Mouse (Mus musculus) MEL (cell line): ENCODE data around the gene Tmem86b. TPM values are rescaled to one million over a fixed set of nuclear protein-coding genes. Genes with fewer than 3 reads are reported as not detected.

Source experiments
- DNase-seq: peaks from one replicate; pipeline ENCODE4 v3.0.0; 2011; ENCODE audit warnings: low read depth, low spot score
- H3K27ac ChIP-seq: 2 replicates; pipeline ENCODE4 v1.5.1; 2012; ENCODE audit warnings: low read depth, mild to moderate bottlenecking, control low read depth, low read length, moderate library complexity; ENCODE audit not compliant: control insufficient read depth
- H3K27me3 ChIP-seq, 2 experiments: fragments of 150-350 bp in 1 of 2; sonication (generic) in 1 of 2; 2 replicates each; pipeline ENCODE4 v1.6.1; 2012; ENCODE audit warnings: low read length in 2 of 2, mild to moderate bottlenecking in 2 of 2, improper control_type of control experiment in 1 of 2, moderate library complexity in 1 of 2; ENCODE audit not compliant: insufficient read depth in 2 of 2, control insufficient read depth in 1 of 2
- H3K36me3 ChIP-seq, 2 experiments: 2 replicates each; pipeline ENCODE4 v1.6.1; 2012 to 2014; ENCODE audit warnings: low read length in 2 of 2, improper control_type of control experiment in 1 of 2, inconsistent platforms in 1 of 2, mild to moderate bottlenecking in 1 of 2; ENCODE audit not compliant: insufficient read depth in 2 of 2, control insufficient read depth in 1 of 2
- H3K4me1 ChIP-seq, 2 experiments: fragments of 150-350 bp in 1 of 2; sonication (generic) in 1 of 2; 2 replicates each; pipeline ENCODE4 v1.6.1; 2012; ENCODE audit warnings: low read length in 2 of 2, improper control_type of control experiment in 1 of 2, mild to moderate bottlenecking in 1 of 2; ENCODE audit not compliant: insufficient read depth in 2 of 2, control insufficient read depth in 1 of 2
- H3K4me3 ChIP-seq, 2 experiments: fragments of 150-350 bp in 1 of 2; sonication (generic) in 1 of 2; 2 replicates each; pipeline ENCODE4 v1.5.1; 2012; ENCODE audit warnings: low read depth in 2 of 2, low read length in 2 of 2, mild to moderate bottlenecking in 2 of 2, moderate library complexity in 2 of 2, control low read depth in 1 of 2, improper control_type of control experiment in 1 of 2; ENCODE audit not compliant: control insufficient read depth in 1 of 2, insufficient read depth in 1 of 2
- H3K79me2 ChIP-seq: 2 replicates; pipeline ENCODE4 v1.6.1; 2012; ENCODE audit warnings: mild to moderate bottlenecking, low read length, moderate library complexity; ENCODE audit not compliant: control insufficient read depth, poor library complexity, insufficient read depth
- H3K9ac ChIP-seq: 2 replicates; pipeline ENCODE4 v1.6.1; 2012; ENCODE audit warnings: low read depth, mild to moderate bottlenecking, control low read depth, low read length, moderate library complexity; ENCODE audit not compliant: control insufficient read depth, poor library complexity, severe bottlenecking
- H3K9me3 ChIP-seq: fragments of 150-350 bp; sonication (generic); replicated peaks from 2 replicates; pipeline ENCODE4 v1.6.1; 2012; ENCODE audit warnings: mild to moderate bottlenecking, low read length, improper control_type of control experiment, moderate library complexity; ENCODE audit not compliant: insufficient read depth
- CHD1 ChIP-seq: IDR thresholded peaks from 2 replicates; pipeline ENCODE4 v1.6.1; 2012; ENCODE audit warnings: low read depth, mild to moderate bottlenecking, inconsistent platforms, low read length, improper control_type of control experiment
- CHD2 ChIP-seq: IDR thresholded peaks from 2 replicates; pipeline ENCODE4 v1.6.1; 2011; ENCODE audit warnings: low read length, improper control_type of control experiment
- GABPA ChIP-seq: IDR thresholded peaks from 2 replicates; pipeline ENCODE4 v1.6.1; 2012; ENCODE audit warnings: low read depth, mild to moderate bottlenecking, inconsistent platforms, low read length, improper control_type of control experiment, moderate library complexity
- JUND ChIP-seq: IDR thresholded peaks from 2 replicates; pipeline ENCODE4 v1.6.1; 2011; ENCODE audit warnings: low read depth, mild to moderate bottlenecking, improper control_type of control experiment, low read length
- MAFK ChIP-seq: IDR thresholded peaks from 2 replicates; pipeline ENCODE4 v1.6.1; 2011; ENCODE audit warnings: low read depth, mild to moderate bottlenecking, low read length, improper control_type of control experiment, borderline replicate concordance
- MAX ChIP-seq: IDR thresholded peaks from 2 replicates; pipeline ENCODE4 v1.6.1; 2011; ENCODE audit warnings: low read length, improper control_type of control experiment
- MAZ ChIP-seq: IDR thresholded peaks from 2 replicates; pipeline ENCODE4 v1.6.1; 2012; ENCODE audit warnings: low read depth, mild to moderate bottlenecking, inconsistent platforms, low read length, improper control_type of control experiment
- MEF2A ChIP-seq: IDR thresholded peaks from 2 replicates; pipeline ENCODE4 v1.6.1; 2014; ENCODE audit warnings: low read depth, mild to moderate bottlenecking, inconsistent platforms, low read length, improper control_type of control experiment; ENCODE audit not compliant: poor library complexity, insufficient replicate concordance, severe bottlenecking; ENCODE audit errors: extremely low read depth
- MXI1 ChIP-seq: IDR thresholded peaks from 2 replicates; pipeline ENCODE4 v1.6.1; 2011; ENCODE audit warnings: mild to moderate bottlenecking, low read depth, low read length, improper control_type of control experiment
- MYB ChIP-seq: IDR thresholded peaks from 2 replicates; pipeline ENCODE4 v1.6.1; 2011; ENCODE audit warnings: mild to moderate bottlenecking, low read depth, low read length, improper control_type of control experiment
- MYC ChIP-seq: IDR thresholded peaks from 2 replicates; pipeline ENCODE4 v1.6.1; 2011; ENCODE audit warnings: low read depth, mild to moderate bottlenecking, low read length, improper control_type of control experiment, moderate library complexity
- NELFE ChIP-seq: IDR thresholded peaks from 2 replicates; pipeline ENCODE4 v1.6.1; 2011; ENCODE audit warnings: low read depth, low read length, improper control_type of control experiment
- NRF1 ChIP-seq: IDR thresholded peaks from 2 replicates; pipeline ENCODE4 v1.6.1; 2014; ENCODE audit warnings: low read depth, mild to moderate bottlenecking, inconsistent platforms, low read length, improper control_type of control experiment, moderate library complexity; ENCODE audit not compliant: poor library complexity, insufficient read depth, severe bottlenecking
- POLR2A ChIP-seq, 2 experiments: IDR thresholded peaks; 2 replicates each; pipeline ENCODE4 v1.6.1; 2011 to 2012; ENCODE audit warnings: low read length in 2 of 2, mild to moderate bottlenecking in 2 of 2, control low read depth in 1 of 2, improper control_type of control experiment in 1 of 2, low read depth in 1 of 2, moderate library complexity in 1 of 2; ENCODE audit not compliant: control insufficient read depth in 1 of 2, insufficient read depth in 1 of 2, poor library complexity in 1 of 2
- POLR2AphosphoS2 ChIP-seq: IDR thresholded peaks from 2 replicates; pipeline ENCODE4 v1.6.1; 2011; ENCODE audit warnings: low read length, improper control_type of control experiment
- POLR2AphosphoS5 ChIP-seq: IDR thresholded peaks from 2 replicates; pipeline ENCODE4 v1.6.1; 2012; ENCODE audit warnings: low read depth, borderline replicate concordance, mild to moderate bottlenecking, inconsistent platforms, low read length, moderate library complexity, mixed read lengths
- RCOR1 ChIP-seq: IDR thresholded peaks from 2 replicates; pipeline ENCODE4 v1.6.1; 2012; ENCODE audit warnings: low read depth, mild to moderate bottlenecking, inconsistent platforms, low read length, improper control_type of control experiment
- SIN3A ChIP-seq: IDR thresholded peaks from 2 replicates; pipeline ENCODE4 v1.6.1; 2012; ENCODE audit warnings: low read length, improper control_type of control experiment, inconsistent platforms
- SMC3 ChIP-seq: IDR thresholded peaks from 2 replicates; pipeline ENCODE4 v1.6.1; 2011; ENCODE audit warnings: low read depth, low read length, improper control_type of control experiment
- TAL1 ChIP-seq: IDR thresholded peaks from 2 replicates; pipeline ENCODE4 v1.6.1; 2012; ENCODE audit warnings: mild to moderate bottlenecking, inconsistent platforms, low read length, moderate library complexity, mixed read lengths
- TBP ChIP-seq: IDR thresholded peaks from 2 replicates; pipeline ENCODE4 v1.8.0; 2011; ENCODE audit warnings: low read depth, low read length, improper control_type of control experiment
- TCF12 ChIP-seq: IDR thresholded peaks from 2 replicates; pipeline ENCODE4 v1.6.1; 2014; ENCODE audit warnings: low read depth, mild to moderate bottlenecking, inconsistent platforms, low read length, improper control_type of control experiment, moderate library complexity
- UBTF ChIP-seq: IDR thresholded peaks from 2 replicates; pipeline ENCODE4 v1.6.1; 2012; ENCODE audit warnings: low read depth, mild to moderate bottlenecking, inconsistent platforms, low read length, improper control_type of control experiment, moderate library complexity, borderline replicate concordance; ENCODE audit not compliant: insufficient read depth
- ZKSCAN1 ChIP-seq: IDR thresholded peaks from 2 replicates; pipeline ENCODE4 v1.6.1; 2012; ENCODE audit warnings: low read depth, mild to moderate bottlenecking, inconsistent platforms, low read length, improper control_type of control experiment, moderate library complexity
- ZNF384 ChIP-seq: IDR thresholded peaks from 2 replicates; pipeline ENCODE4 v1.6.1; 2012; ENCODE audit warnings: low read depth, mild to moderate bottlenecking, inconsistent platforms, low read length, improper control_type of control experiment
- polyA plus RNA-seq, 2 experiments: library from polyadenylated mRNA; stranded (reverse) in 1 of 2; unstranded in 1 of 2; fragments of >175 nt in 1 of 2; fragments of >200 nt in 1 of 2; gene quantifications; 2 replicates each; pipeline versions ENCODE4 v1.2.1 to v1.2.4; 2012; ENCODE audit warnings: low replicate concordance in 2 of 2, low read depth in 1 of 2; ENCODE audit not compliant: insufficient read length in 2 of 2, insufficient read depth in 1 of 2, missing spikeins in 1 of 2
- total RNA-seq: library from RNA; depleted of rRNA; stranded (reverse); fragments of 300-350 nt; gene quantifications from 2 replicates; pipeline ENCODE4 v1.2.3, GENCODE M21; 2012

Gene Tmem86b
- total and polyA plus RNA-seq, 3 experiments, result 10.2 to 31.6 TPM; not detected in 1

DNA sequence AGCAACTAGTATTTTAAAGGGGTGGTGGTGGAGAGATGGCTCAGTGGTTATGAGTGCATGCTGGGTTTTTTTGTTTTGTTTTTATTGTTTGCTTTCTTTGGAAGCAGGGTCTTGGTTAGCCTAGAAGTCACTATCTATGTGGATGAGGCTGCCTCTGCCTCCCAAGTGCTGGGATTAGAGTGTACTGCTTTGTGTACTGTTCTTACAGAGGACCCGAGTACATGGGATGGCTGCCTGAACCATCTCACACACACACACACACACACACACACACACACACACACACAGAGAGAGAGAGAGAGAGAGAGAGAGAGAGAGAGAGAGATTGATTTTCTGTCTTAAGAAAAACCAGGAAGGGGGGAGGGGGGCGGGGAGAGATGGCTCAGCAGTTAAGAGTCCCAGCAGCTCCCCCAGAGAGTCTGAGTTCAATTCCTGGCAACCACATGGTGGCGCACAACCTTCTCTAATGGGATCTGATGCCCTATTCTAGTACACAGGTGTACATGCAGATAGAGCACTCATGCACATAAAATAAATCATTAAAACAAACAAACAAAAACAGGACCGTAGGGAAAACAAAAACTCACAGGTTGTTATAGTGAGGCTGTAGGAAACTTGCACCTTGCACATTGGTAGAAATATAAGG is 7.6 kb downstream of the Tmem86b start (continued):
- TF ChIP-seq SMC3 (peak; percentile 82), POLR2A (IDR thresholded peaks at IDR 0.05; ENCODE audit: control insufficient read depth in 1 of 2, insufficient read depth in 1 of 2, low read depth in 1 of 2, low read length in 2 of 2, poor library complexity in 1 of 2) (no peak), GABPA (no peak), MYB (no peak), SIN3A (no peak), NELFE (no peak), RCOR1 (no peak), ZKSCAN1 (no peak), MEF2A (no peak), ZNF384 (no peak), UBTF (no peak), POLR2AphosphoS5 (no peak), MYC (no peak), MAFK (no peak), MAZ (0 out of 2 replicates have a peak, but pooled peaks have one; percentile 56), JUND (no peak), MAX (no peak), TCF12 (peak; percentile 13; the same call in 1 of the 2 replicates), MXI1 (no peak), TBP (no peak), TAL1 (no peak), CHD2 (no peak), POLR2AphosphoS2 (no peak)

DNA sequence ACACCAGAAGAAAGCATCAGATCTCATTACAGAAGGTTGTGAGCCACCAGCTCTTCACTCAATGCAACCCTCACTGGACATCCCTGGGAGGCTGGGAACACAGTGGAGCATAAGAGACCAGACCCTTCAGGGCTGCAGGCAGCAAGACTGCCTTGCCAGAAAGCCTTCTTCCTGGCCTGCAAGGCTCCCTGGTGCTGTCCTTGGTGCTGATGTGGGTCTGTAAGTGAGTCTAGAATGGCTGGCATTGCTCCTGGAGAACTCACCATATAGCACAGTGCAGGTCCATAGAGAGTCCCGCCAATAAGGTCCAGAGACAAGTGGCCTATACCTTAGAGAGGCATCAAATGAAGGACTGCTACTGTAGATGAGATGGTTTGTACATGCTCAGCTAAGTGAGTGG is 11.2 kb downstream of the Tmem86b start:
- no peaks in the 10 kb centered on the region for H3K9me3 ChIP-seq
- DNase-seq, result peak; percentile 87
- no peaks in the 10 kb centered on the region for H3K36me3 ChIP-seq
- H3K4me1 ChIP-seq, result no peaks in the 10 kb centered on the region; a peak in 1 of 4 replicates
- no peak overlapping the region for H3K9ac ChIP-seq
- H3K79me2 ChIP-seq, result no peaks in the 10 kb centered on the region
- no peak overlapping the region for H3K27ac ChIP-seq
- no peak for TF ChIP-seq MYB
- no peak for TF ChIP-seq NRF1
- TF ChIP-seq MXI1, result peak; percentile 76
- no peak for TF ChIP-seq CHD1
- TF ChIP-seq SIN3A, result peak; percentile 88
- no peak for TF ChIP-seq SMC3
- TF ChIP-seq MAZ, result no peak
- TF ChIP-seq MAX, result no peak
- H3K27me3 ChIP-seq, result peaks cover 0 to 2% of the 10 kb centered on the region in 2 experiments; a peak in 2 of 4 replicates
- H3K4me3 ChIP-seq, result no peak overlapping the region
